Mouse (Mus musculus): ENCODE measurements at regions not wholly inside any gene's neighbourhood (a gene's known extent, or its start where the extent isn't known, plus 50 kb on each side); places are given as distances from the start of the nearest gene placed in this dataset.

DNA sequence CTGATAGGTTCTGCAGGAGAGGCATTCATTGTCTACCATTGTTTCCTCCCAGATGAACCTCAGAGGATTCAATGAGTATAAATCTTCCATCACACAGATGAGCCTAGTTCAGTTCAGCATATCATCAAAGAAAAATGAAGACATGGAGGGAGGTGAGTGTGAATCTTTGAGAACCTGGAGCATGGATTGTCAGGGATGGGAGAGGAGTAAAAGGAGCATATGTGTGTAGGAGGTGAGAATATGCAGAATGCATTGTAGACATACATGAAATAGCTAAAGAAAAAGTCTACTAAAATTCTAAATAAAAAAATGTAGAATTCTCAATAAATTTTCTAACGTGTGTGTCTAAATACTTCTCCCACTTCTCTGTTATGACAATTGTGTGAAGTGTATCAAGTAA, 284.8 kb upstream of the Kif2b start:
- TF ChIP-seq CTCF (IDR thresholded peaks at IDR 0.05; ENCODE audit: borderline replicate concordance, extremely low read depth, insufficient read depth, insufficient read length) (no peak), POLR2A (IDR thresholded peaks at IDR 0.05; ENCODE audit: borderline replicate concordance, extremely low read depth, insufficient read depth, insufficient read length, poor library complexity, severe bottlenecking) (no peak)

All from brain, embryonic 14.5 days (tissue).